Mouse (Mus musculus) intestine, embryonic 15.5 days (tissue): ENCODE measurements at regions not wholly inside any gene's neighbourhood (a gene's known extent, or its start where the extent isn't known, plus 50 kb on each side); places are given as distances from the start of the nearest gene placed in this dataset.

Experiments used
- ATAC-seq: fragments of 200-750 bp; cut with Nextera tagmentation; 2 replicates; pipeline ENCODE4 v1.8.0; 2017; ENCODE audit warnings: moderate TSS enrichment, moderate library complexity
- H3K27ac ChIP-seq: fragments of 300-500 bp; sonication (generic); 2 replicates; pipeline ENCODE4 v1.5.1; 2015; ENCODE audit warnings: mild to moderate bottlenecking, inconsistent platforms
- H3K27me3 ChIP-seq: fragments of 300-500 bp; sonication (generic); replicated peaks from 2 replicates; pipeline ENCODE4 v1.6.1; 2015; ENCODE audit warnings: inconsistent platforms
- H3K36me3 ChIP-seq: fragments of 300-500 bp; sonication (generic); 2 replicates; pipeline ENCODE4 v1.6.1; 2015; ENCODE audit warnings: inconsistent platforms
- H3K4me1 ChIP-seq: fragments of 300-500 bp; sonication (generic); replicated peaks from 2 replicates; pipeline ENCODE4 v1.6.1; 2015; ENCODE audit warnings: inconsistent platforms
- H3K4me2 ChIP-seq: fragments of 300-500 bp; sonication (generic); replicated peaks from 2 replicates; pipeline ENCODE4 v1.6.1; 2015; ENCODE audit warnings: mild to moderate bottlenecking, inconsistent platforms
- H3K4me3 ChIP-seq: fragments of 300-500 bp; sonication (generic); replicated peaks from 2 replicates; pipeline ENCODE4 v1.5.1; 2015; ENCODE audit warnings: inconsistent platforms
- H3K9ac ChIP-seq: fragments of 300-500 bp; sonication (generic); 2 replicates; pipeline ENCODE4 v1.6.1; 2015; ENCODE audit warnings: inconsistent platforms
- H3K9me3 ChIP-seq: fragments of 300-500 bp; sonication (generic); 2 replicates; pipeline ENCODE4 v1.6.1; 2016; ENCODE audit warnings: inconsistent platforms
- WGBS: fragments of 180-500 bp; shearing (Covaris S2); methylation state at CpG from one replicate; pipeline ENCODE4 v1.1.7; 2015; 5-methylcytosine and 5-hydroxymethylcytosine counted together

DNA sequence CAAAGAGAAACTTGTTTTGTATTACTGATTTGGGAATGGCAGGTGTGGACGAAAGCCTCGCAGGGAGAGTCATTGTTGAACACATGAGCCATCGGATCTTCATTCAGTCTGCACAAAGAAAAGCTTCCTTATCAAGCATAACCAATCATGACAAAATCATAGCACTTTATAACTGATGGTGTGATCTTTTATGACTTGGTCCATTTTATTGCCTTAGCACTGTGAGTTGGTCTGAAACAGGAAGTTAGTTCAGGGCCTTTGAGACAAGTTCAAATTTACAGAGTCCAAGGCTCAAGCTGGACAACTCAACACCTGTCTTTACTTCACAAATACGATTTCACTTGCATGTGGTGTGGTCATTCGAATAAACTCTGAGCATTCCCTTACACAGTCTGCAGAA, 68.8 kb upstream of the Pax8 start:
- H3K27me3 ChIP-seq, result no peaks in the 10 kb centered on the region
- H3K9me3 ChIP-seq, result no peaks in the 10 kb centered on the region
- H3K9ac ChIP-seq, result no peak overlapping the region
- H3K4me3 ChIP-seq, result no peak overlapping the region
- no peaks in the 10 kb centered on the region for H3K36me3 ChIP-seq
- no peak overlapping the region for H3K27ac ChIP-seq
- H3K4me2 ChIP-seq, result no peak overlapping the region
- 70% methylated on average over 5 of the region's 5 CpGs for WGBS
- ATAC-seq, result peak; percentile 84
- 0 out of 2 replicates have a peak, but pooled peaks cover 5% of the 10 kb centered on the region for H3K4me1 ChIP-seq

DNA sequence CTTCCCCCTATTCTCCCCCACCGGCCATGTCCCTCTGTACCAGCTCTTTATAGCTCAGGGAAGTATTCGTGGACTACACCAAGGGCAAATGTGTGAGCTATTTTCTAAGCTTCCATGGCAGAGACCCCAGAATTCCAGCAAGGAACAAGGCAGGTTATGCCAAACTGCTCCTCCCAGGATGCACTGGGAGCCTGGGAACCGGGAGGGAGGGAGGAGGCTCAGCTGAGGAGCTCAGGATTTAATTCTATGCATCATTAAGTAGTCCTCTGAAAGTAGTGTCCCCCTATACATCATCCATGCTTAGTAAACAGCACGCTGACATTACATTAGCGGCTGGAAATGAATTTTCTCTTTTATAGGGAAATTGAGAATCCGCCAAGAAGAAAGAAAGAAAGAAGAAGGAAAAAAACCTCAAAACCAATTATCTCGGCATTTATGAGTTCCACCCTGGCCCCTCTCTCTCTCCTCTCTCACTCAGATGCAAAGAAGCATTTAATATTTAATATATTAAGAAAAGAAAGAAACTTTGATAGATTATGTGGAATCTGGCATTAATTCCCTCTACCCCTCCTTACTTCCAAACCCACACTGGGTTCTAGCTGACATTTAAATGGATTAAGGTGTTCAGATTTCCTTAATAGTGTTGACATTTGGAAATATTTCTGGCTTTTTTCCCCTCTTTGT, 63.6 kb upstream of the Pax8 start:
- Histone ChIP-seq H3K27ac (no peak overlapping the region), H3K4me3 (no peak overlapping the region), H3K9ac (no peak overlapping the region), H3K9me3 (no peaks in the 10 kb centered on the region), H3K4me2 (no peak overlapping the region), H3K27me3 (no peaks in the 10 kb centered on the region), H3K4me1 (0 out of 2 replicates have a peak, but pooled peaks cover 3% of the 10 kb centered on the region), H3K36me3 (no peaks in the 10 kb centered on the region)
- 43% methylated on average over 7 of the region's 7 CpGs for WGBS
- ATAC-seq, result no peak

DNA sequence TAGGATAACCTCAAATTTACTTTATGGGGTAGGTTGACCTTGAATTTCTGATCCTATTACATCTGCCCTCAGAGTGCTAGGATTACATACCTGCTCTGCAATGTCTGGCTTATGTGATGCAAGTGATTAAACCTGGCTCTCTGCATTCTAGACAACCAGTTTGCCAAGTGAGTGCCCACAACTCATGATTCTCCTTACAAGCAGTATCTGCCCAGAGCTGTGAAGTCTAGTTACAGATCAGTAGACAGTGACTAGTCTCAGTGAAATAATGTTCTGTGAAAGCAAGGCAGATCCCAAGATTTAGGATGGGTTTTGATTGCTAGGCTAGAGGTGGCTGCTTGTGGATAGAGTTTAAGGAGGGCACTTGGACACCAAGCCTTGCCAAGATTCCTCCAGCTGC, 61.9 kb upstream of the Pax8 start:
- 0 out of 2 replicates have a peak, but pooled peaks cover 3% of the 10 kb centered on the region for H3K4me1 ChIP-seq
- H3K9ac ChIP-seq, result no peak overlapping the region
- no peak for ATAC-seq
- H3K9me3 ChIP-seq, result no peaks in the 10 kb centered on the region
- H3K27ac ChIP-seq, result no peak overlapping the region
- no peaks in the 10 kb centered on the region for H3K36me3 ChIP-seq
- H3K4me3 ChIP-seq, result no peak overlapping the region
- H3K4me2 ChIP-seq, result no peak overlapping the region
- H3K27me3 ChIP-seq, result no peaks in the 10 kb centered on the region
